Mouse (Mus musculus) heart, postnatal 0 days (tissue): ENCODE measurements around the gene Ogfod3. TPM values are rescaled to one million over a fixed set of nuclear protein-coding genes. Genes with fewer than 3 reads are reported as not detected.

Source experiments
- ATAC-seq: fragments of 200-750 bp; cut with Nextera tagmentation; 2 replicates; pipeline ENCODE4 v1.8.0; 2017; ENCODE audit warnings: low read depth, moderate number of reproducible peaks, moderate library complexity; ENCODE audit not compliant: insufficient read depth
- DNase-seq: peaks from one replicate; pipeline ENCODE4 v3.0.0-alpha.2; 2016; ENCODE audit warnings: low spot score
- H3K27ac ChIP-seq: fragments of 300-500 bp; sonication (generic); 2 replicates; pipeline ENCODE4 v1.5.1; 2014; ENCODE audit warnings: low read depth, mild to moderate bottlenecking
- H3K27me3 ChIP-seq: fragments of 300-500 bp; sonication (generic); 2 replicates; pipeline ENCODE4 v1.6.1; 2014; ENCODE audit warnings: low read length, mixed read lengths; ENCODE audit not compliant: control insufficient read depth, insufficient read depth
- H3K36me3 ChIP-seq: fragments of 300-500 bp; sonication (generic); replicated peaks from 2 replicates; pipeline ENCODE4 v1.6.1; 2014; ENCODE audit warnings: low read length, mixed read lengths; ENCODE audit not compliant: control insufficient read depth, insufficient read depth
- H3K4me1 ChIP-seq: fragments of 300-500 bp; sonication (generic); 2 replicates; pipeline ENCODE4 v1.6.1; 2014; ENCODE audit warnings: antibody characterized with exemption; ENCODE audit not compliant: control insufficient read depth, insufficient read depth
- H3K4me2 ChIP-seq: fragments of 300-500 bp; sonication (generic); 2 replicates; pipeline ENCODE4 v1.6.1; 2014; ENCODE audit warnings: low read depth, mild to moderate bottlenecking, low read length, moderate library complexity
- H3K4me3 ChIP-seq: fragments of 300-500 bp; sonication (generic); 2 replicates; pipeline ENCODE4 v1.5.1; 2014; ENCODE audit warnings: low read depth, low read length
- H3K9ac ChIP-seq: fragments of 300-500 bp; sonication (generic); replicated peaks from 2 replicates; pipeline ENCODE4 v1.6.1; 2014; ENCODE audit warnings: low read depth, low read length, mixed read lengths
- H3K9me3 ChIP-seq: fragments of 300-500 bp; sonication (generic); replicated peaks from 2 replicates; pipeline ENCODE4 v1.6.1; 2016; ENCODE audit warnings: low read length; ENCODE audit not compliant: control insufficient read depth
- CTCF ChIP-seq: IDR thresholded peaks from 2 replicates; pipeline ENCODE4 v1.5.1; 2016; ENCODE audit warnings: antibody characterized with exemption, control low read depth, low read depth
- EP300 ChIP-seq: IDR thresholded peaks from 2 replicates; pipeline ENCODE4 v1.6.1; 2016; ENCODE audit warnings: antibody characterized with exemption, low read depth
- WGBS: fragments of 180-500 bp; shearing (Covaris S2); extraction: QIAGEN DNeasy Blood & Tissue Kit; methylation state at CpG from one replicate; pipeline ENCODE4 v1.1.7; 2014; 5-methylcytosine and 5-hydroxymethylcytosine counted together
- polyA plus RNA-seq: library from polyadenylated mRNA; unstranded; fragments of >200 nt; fragmentation: Nextera tagmentation; extraction: Ambion mirVana; gene quantifications from 2 replicates; pipeline ENCODE4 v1.2.1, GENCODE M21; 2015
- total RNA-seq: library from RNA; depleted of rRNA; stranded (reverse); fragments of >200 nt; gene quantifications from 2 replicates; pipeline ENCODE4 v1.2.3, GENCODE M21; 2014; ENCODE audit warnings: low replicate concordance

Ogfod3 gene
- total and polyA plus RNA-seq, 2 experiments from 2014 or later, result 8.7 to 27.1 TPM

DNA sequence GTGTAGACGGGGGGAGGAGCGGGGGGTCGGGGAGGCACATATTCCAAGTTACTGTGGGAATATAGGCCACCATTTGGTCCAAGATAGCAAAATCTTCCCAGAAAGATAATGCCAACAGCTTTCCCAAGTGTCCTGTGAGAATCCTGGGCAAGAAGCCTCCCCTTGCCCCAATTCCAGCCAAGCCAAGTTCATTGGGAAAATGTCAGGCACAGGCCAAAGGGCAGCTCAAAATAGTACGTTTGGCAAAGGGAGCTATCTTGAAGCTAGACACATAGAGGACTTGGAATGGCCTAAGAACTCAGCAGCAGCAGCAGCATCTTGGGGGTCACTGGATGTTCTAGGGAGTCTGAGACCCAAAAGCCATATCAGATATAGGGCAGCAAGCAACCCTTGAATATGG lies 40.8 kb downstream of the Ogfod3 start:
- H3K36me3 ChIP-seq, result no peaks in the 10 kb centered on the region
- H3K9me3 ChIP-seq, result no peaks in the 10 kb centered on the region
- no peaks in the 10 kb centered on the region for H3K4me1 ChIP-seq
- DNase-seq (no peak), ATAC-seq (no peak)
- no peaks in the 10 kb centered on the region for H3K27me3 ChIP-seq
- H3K4me3 ChIP-seq, result no peak overlapping the region
- H3K4me2 ChIP-seq, result no peak overlapping the region
- TF ChIP-seq EP300 (no peak), CTCF (no peak)
- no peak overlapping the region for H3K9ac ChIP-seq
- 76% methylated on average over 4 of the region's 4 CpGs for WGBS
- H3K27ac ChIP-seq, result no peak overlapping the region

DNA sequence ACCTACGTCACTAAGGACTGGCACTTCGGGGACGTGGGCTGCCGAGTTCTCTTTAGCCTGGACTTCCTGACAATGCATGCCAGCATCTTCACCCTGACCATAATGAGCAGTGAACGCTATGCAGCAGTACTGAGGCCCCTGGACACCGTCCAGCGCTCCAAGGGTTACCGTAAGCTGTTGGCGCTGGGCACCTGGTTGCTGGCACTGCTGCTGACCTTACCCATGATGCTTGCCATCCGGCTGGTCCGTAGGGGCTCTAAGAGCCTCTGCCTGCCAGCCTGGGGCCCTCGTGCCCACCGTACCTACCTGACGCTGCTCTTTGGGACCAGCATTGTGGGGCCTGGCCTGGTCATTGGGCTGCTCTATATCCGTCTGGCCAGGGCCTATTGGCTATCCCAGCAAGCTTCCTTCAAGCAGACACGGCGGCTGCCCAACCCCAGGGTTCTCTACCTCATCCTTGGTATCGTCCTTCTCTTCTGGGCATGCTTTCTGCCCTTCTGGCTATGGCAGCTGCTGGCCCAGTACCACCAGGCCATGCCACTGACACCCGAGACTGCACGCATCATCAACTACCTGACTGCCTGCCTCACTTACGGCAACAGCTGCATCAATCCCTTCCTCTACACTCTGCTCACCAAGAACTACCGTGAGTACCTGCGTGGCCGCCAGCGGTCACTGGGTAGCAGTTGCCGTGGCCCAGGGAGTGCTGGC lies 43.7 kb downstream of the Ogfod3 start:
- no peak for ATAC-seq
- Histone ChIP-seq H3K9me3 (no peaks in the 10 kb centered on the region), H3K9ac (no peak overlapping the region), H3K4me2 (no peak overlapping the region), H3K27me3 (peaks cover 25% of the 10 kb centered on the region), H3K27ac (no peak overlapping the region), H3K36me3 (no peaks in the 10 kb centered on the region), H3K4me1 (peaks cover 4% of the 10 kb centered on the region), H3K4me3 (no peak overlapping the region)
- WGBS, result 91% methylated on average over 26 of the region's 26 CpGs
- TF ChIP-seq CTCF, result no peak
- DNase-seq, result no peak

DNA sequence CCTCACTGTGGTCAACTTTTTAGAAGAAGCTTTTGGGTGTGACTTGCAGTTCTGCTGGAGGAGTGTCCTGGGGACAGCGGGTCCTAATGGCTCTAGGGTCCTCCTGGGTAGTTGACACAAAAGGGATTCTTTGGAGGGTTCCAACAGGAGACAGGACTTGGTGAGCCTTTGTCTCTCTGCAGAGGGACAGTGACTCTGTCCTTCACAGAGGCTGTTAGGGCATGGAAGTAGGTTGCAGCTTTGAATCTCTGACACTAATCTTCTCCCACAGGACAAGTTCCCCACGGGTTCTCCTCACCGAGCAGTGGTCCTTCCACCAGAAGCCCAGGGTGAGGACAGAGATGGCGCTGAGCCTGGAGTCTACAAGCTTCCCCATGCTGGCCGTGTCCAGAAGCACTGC lies 44.5 kb downstream of the Ogfod3 start, which contains the start of gene Uts2r:
Uts2r (plus strand) TSS at position 301 of the 400 bp plus-strand sequence.
- H3K4me3 ChIP-seq, result no peak within 1 kb of the TSS
- H3K9ac ChIP-seq, result no peak within 1 kb of the TSS
- no peak for DNase-seq
- H3K36me3 ChIP-seq, result no peaks in the 10 kb centered on the region
- no peak for TF ChIP-seq EP300
- no peak for TF ChIP-seq CTCF
- no peaks in the 10 kb centered on the region for H3K9me3 ChIP-seq
- no peak within 1 kb of the TSS for H3K4me2 ChIP-seq
- 79% methylated on average over 5 of the region's 5 CpGs for WGBS
- peaks cover 4% of the 10 kb centered on the region for H3K4me1 ChIP-seq
- H3K27me3 ChIP-seq, result peaks cover 33% of the 10 kb centered on the region
- no peak for ATAC-seq
- no peak within 1 kb of the TSS for H3K27ac ChIP-seq

DNA sequence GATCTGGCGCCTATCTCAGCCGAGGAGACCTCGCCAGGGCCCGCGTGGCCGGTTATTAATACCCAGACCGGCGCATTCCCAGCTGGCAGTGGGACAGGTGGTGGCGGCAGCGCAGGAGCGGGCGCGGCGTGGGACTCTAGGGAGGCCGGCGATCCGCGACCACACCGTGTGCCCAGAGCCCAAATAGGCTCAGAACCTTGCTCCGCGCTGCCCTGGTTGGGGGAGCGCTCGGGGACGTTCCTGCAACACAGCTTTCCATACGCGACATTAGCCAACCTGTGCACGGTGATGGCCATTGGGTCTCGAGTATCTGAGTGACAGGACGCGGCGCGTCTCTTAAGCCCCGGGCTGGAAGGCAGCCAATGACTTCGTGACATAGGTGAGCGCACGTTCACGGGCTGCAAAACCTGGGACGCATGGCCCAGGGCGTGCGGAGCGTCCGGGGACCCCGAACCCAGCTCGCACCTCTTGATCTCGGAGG lies 48.1 kb downstream of the Ogfod3 start:
- H3K9me3 ChIP-seq, result no peaks in the 10 kb centered on the region
- peak overlapping the region; percentile 59 for H3K4me2 ChIP-seq
- H3K27me3 ChIP-seq, result peaks cover 38% of the 10 kb centered on the region
- DNase-seq (no peak), ATAC-seq (peak; percentile 44; the same call in 1 of the 2 replicates)
- peak overlapping the region; percentile 35 for H3K4me3 ChIP-seq
- H3K27ac ChIP-seq, result no peak overlapping the region
- WGBS, result under 1% methylated on average over 45 of the region's 45 CpGs
- no peak for TF ChIP-seq CTCF
- no peak for TF ChIP-seq EP300
- H3K9ac ChIP-seq, result no peak overlapping the region
- peaks cover 4% of the 10 kb centered on the region for H3K4me1 ChIP-seq
- H3K36me3 ChIP-seq, result no peaks in the 10 kb centered on the region

DNA sequence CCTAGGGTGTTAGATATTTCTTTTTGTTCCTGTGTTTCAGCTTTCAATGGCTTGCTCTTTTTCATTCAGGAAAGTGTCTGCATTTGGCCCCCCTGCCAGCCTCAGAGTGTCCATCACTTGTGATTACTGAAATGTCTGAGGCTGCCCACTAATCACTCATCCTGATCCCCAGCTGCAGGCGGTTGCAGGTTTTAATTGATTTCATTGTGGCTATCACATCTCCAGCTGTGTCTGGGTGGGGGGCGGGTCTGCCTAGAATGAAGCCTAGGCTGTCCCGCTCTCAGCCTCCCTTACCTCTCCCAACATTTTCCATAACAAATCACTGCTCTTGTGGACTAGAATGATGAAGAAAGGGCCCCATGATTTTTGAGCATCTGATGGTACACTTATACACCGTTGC lies 50.3 kb downstream of the Ogfod3 start:
- 56% methylated on average over 4 of the region's 4 CpGs for WGBS
- ATAC-seq (no peak), DNase-seq (no peak)
- peaks cover 38% of the 10 kb centered on the region for H3K27me3 ChIP-seq
- no peaks in the 10 kb centered on the region for H3K9me3 ChIP-seq
- H3K36me3 ChIP-seq, result no peaks in the 10 kb centered on the region
- no peak overlapping the region for H3K27ac ChIP-seq
- H3K4me3 ChIP-seq, result no peak overlapping the region
- TF ChIP-seq CTCF (no peak), EP300 (no peak)
- no peak overlapping the region for H3K4me2 ChIP-seq
- H3K9ac ChIP-seq, result no peak overlapping the region
- H3K4me1 ChIP-seq, result peaks cover 4% of the 10 kb centered on the region

DNA sequence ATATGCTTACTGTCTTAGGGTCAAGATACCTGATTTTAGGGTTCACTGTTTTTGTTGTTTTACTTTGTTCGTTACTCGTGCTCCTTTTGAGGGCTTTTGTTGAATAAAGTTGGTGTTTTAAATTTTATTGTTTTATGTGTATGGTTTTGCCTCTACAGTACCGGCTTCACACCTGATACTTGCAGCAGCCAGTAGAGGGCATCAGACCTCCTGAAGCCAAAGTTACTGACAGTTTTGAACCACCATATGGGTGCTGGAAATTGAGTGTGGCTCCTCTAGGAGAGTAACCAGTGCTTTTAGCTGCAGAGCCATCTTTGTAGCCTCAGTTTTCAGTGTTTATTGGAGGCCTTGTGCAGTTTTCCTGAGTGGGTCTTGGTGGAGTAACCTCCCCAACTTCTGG lies 56.3 kb downstream of the Ogfod3 start:
- ATAC-seq (no peak), DNase-seq (no peak)
- 79% methylated on average over 3 of the region's 3 CpGs for WGBS
- no peaks in the 10 kb centered on the region for H3K4me1 ChIP-seq
- H3K27me3 ChIP-seq, result no peaks in the 10 kb centered on the region
- no peaks in the 10 kb centered on the region for H3K9me3 ChIP-seq
- no peak overlapping the region for H3K4me2 ChIP-seq
- H3K36me3 ChIP-seq, result no peaks in the 10 kb centered on the region
- H3K9ac ChIP-seq, result no peak overlapping the region
- TF ChIP-seq EP300, result no peak
- no peak for TF ChIP-seq CTCF
- H3K27ac ChIP-seq, result no peak overlapping the region
- H3K4me3 ChIP-seq, result no peak overlapping the region
